Mouse (Mus musculus) CD4-positive naive resting alpha-beta T cell, adult 57 days (primary cell): ENCODE data around the gene St3gal3. TPM values are rescaled to one million over a fixed set of nuclear protein-coding genes. Genes with fewer than 3 reads are reported as not detected.

Source experiments
- total RNA-seq: library from RNA; stranded (reverse); gene quantifications from one replicate; pipeline ENCODE4 v1.2.4, GENCODE M21; 2023

St3gal3 gene
- total RNA-seq = 7.0 TPM

DNA sequence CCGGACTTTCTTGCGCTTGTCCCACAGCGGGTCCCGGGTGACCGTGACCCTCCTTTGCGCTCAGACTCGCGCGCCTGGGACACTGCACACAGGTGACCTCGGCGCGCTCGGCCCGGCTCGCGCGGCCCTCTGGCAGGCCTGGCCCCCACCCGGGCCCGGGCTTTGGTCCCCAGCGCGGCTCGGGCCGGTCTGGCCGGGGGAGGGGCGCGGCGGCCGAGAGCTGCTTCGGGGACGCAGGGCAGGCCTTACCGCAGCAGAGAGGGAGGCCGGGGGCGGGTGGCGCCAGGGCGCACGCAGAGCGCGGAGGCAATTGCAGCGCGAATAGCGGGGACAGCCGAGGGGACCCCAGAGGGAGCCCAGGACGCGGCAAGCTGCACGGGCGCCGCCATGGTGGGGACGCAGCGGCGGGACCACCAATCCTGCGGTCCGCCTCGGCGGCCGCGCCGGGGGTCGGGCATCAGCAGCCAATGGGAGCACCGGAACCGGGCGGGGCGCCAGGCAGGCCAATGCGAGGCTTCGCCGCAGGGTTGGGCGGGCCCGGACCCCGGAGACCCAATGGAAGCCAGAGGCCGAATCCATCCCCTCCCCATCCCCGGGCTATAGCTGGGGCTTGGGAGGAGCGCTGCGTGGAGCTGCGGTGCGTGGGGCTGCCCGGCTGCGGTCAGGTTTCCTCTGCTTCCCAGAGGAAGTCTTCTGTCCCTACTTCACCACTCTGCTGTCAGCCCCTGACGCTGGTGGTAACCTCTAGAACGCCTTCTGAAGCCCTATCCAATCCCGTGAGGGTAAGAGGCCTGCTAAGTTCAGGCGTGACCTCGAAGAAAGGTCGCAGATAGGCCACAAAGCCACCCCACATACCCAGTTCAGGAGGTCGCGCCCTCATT is at the start of gene St3gal3:
TSS of gene St3gal3 (minus strand) at position 430 of the 881 bp plus-strand sequence.

DNA sequence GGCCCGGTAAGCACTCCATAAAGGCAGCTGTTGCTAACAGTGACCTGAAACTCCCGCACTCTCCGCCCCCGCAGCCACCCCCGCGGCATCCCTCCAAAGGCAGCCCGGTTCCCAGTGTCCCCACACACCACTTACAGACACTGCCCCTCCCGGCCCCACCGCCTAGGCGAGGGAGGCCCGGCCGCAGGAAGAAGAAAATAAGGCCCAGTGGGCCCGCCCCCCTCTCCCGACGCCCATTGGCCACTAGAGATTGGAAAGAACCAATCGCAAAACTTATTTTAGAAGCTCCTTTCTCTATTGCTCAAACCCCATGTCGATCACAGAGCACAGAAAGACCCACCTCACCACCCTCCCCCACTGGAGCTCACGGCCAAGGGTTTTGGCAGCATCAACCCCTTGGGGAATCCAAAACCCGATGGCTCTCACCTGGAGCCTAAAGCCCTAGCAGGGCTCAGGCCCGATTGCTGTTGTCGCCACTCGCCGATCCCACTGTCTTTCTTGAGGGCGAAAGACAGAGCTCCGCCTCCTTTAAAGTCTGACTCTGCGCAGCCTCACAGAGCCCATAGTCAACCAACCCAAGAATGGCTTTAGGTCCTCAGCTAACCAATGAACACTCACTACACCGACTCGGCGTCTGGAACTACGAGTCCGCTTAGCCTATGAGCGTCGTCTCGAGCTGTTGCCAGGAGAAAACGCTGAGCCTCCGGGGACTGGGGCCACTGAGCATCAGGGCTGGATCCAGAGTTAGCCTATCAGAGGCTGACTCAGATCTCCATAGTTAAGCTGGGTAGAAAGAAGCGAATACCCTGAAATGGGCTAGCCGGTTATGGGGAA is 45.0 kb upstream of the St3gal3 start, which contains the start of gene Kdm4a:
TSS of gene Kdm4a (minus strand) at position 577 of the 834 bp plus-strand sequence.

DNA sequence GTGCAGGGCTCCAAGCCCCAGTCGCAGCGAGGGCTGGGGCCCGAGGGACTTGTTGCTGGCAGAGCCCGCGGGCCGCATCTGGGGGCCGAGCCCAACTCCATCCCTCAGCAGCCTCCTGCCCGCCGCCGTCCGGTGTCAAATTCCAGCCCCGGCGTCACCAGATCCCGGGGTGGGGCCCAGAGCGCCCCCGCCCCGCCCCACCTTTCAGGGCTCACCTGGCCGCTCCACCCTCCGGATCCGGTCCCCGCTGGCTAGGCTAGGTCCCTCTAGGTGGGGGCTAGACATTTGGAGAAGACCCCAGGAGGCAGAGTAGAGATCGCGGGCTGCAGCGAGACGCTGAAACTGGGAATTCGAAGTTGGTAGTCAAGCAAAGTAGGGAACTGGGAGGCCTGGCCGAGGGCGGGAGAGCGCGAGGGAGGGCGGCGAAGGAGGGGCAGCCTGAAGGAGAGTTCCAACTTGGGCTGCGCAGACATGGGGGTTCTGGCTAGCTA is 205.3 kb downstream of the St3gal3 start, which contains the start of gene Artn:
TSS of gene Artn (minus strand) at position 373 of the 491 bp plus-strand sequence.

DNA sequence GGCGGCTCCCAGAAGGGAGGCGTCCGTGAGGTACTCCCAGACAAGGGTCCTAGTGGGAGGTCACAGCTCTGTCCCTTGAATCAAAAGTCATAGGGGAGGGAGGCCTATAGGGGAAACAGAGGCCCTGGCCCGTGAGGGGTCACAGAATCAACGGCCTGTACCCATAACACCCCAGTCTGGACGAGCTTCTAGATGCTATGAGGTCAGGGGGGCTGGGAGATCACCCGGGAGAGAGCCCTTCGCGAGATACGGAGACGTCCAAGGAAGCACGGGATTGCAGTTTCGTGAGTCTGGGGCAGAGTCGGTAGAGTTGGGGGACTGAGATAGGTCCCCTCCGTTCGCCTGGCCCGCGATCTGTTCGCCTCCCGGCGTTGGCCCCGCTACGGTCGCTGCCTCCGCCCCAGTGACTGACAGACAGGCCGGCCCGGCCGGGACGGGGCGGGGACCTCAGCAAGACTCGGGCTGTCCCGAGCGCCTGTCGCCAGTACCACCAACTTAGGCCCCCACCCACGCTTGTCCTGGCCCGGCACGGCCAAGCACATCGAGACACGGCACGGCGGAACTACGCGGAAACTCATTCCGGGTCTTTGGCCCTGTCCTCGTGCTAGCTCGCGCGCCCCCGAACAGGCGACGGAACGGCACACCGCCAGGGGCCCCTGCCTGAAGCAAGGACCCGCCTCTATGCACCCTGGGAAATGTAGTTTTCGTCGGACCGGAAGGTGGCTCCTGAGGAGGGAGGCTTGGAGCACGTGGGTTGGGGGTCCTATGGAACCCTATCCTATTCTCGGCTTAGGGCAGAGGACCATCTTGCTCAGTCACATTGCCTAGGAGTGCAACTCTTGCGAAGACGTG is 219.9 kb downstream of the St3gal3 start, which contains the start of gene Ipo13:
TSS of gene Ipo13 (minus strand) at position 409 of the 852 bp plus-strand sequence.

DNA sequence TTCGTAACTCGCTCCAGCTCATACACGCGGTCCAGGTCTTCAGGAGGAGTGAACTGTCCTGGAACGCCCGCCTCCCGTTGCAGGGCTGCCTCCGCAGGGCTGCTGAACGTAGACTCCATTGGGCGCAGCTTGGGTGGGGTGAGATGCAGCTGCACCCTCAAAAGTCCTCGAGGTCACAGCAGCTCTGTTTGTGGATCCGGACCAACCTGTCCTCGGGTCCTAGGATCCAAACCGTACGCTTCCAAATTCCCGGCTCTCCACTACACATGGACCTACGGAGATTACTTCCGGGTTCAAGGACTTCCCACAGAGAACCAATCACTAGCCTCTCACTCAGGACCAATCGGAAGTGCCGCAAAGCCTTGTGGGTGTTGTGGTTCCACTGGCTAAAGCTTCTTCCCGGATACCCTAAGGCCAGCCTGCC is 243.0 kb downstream of the St3gal3 start, which contains the start of gene Dph2:
TSS of gene Dph2 (minus strand) at position 295 of the 424 bp plus-strand sequence.

DNA sequence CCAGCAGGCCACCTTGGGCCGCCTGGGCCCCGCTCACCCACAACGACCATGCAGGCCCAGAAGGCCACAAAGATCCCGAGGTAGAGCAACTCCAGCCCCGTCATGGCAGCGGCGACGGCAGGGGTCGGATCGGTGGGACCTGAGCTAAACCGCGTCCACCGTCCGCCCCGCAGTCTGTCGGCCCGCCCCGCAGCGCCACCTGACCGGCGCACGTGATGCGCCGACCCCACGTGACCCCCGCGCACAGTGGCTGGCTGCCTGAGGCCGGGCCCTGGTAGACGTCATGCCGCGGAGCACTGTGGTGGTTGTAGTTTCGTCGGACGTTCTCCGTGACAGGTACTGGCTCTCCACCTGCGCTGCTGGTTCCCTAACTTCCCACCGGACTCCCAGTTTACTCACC is 247.6 kb downstream of the St3gal3 start, which contains the start of gene Atp6v0b:
TSS of gene Atp6v0b (minus strand) at position 201 of the 400 bp plus-strand sequence.

DNA sequence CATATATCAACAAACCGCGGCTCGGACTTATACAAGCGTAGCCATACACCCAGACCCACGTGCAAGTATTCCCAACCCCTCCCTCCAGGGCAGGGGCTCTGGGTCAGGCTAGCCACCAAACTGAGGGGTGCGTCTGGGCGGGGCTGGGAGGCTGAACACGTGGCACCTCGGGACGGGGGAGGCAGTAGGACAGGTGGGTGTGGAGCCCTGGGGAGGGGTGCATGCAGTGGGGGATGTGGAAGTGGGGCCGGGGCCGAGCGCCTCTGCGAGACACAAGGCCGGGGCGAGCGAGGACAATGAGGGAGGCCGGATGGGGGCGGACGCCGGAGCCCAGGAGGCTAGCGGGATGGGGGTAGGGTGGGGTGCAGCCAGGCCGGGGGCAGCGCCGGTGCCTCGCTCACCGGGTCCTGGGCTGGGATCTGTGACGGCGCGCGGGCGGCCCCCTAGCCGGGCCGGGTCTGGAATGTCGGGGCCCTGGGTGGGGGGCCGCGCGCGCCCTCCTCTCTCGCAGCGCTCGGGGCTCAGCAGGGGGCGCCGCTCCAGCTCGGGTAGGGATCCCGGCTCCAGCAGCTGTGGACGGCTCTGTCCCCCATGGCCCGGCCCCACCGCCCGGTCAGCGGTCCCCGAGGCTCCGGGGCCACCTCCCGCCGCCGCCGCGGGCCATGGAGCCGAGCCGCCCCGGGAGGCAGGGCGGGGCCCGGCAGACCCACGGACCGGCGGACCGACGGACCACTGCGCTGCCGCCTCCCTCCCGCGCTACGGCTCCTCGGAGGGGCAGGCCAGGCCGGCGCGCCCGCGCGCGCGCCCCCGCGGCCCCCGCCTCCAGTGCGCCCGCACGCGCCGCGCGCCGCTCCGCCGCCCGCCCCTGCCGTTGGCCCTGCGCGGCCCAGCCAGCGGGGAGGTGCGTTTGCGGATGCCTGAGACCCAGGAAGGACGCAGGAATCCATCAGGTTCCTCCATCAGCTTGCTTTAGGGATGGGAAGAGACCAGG is 251.7 kb downstream of the St3gal3 start, which contains the start of gene B4galt2:
TSS of gene B4galt2 (minus strand) at position 787 of the 991 bp plus-strand sequence.

Other genes starting within 250 kb of the St3gal3 start
- 114 TPM for gene Atp6v0b, start 247.6 kb downstream of the St3gal3 start, total RNA-seq
- gene Dph2, start 242.9 kb downstream of the St3gal3 start, total RNA-seq = 11.2 TPM
- 35.7 TPM for gene Ipo13, start 219.9 kb downstream of the St3gal3 start, total RNA-seq
- gene Artn, start 205.2 kb downstream of the St3gal3 start, total RNA-seq = 0.38 TPM
- gene Kdm4a, start 45.1 kb upstream of the St3gal3 start, total RNA-seq = 53.0 TPM
- 2.6 TPM for gene Ptprf, start 156.5 kb upstream of the St3gal3 start, total RNA-seq